Mouse (Mus musculus) heart, adult 8-10 months (tissue): Measurements from ENCODE around the gene Gm42906. TPM values are rescaled to one million over a fixed set of nuclear protein-coding genes. Genes with fewer than 3 reads are reported as not detected.
A peak's percentile ranks its signal among the peaks of the same experiment; 100 is the strongest.

Experiments
- DNase-seq: peaks from one replicate; pipeline ENCODE4 v3.0.0; 2022; ENCODE audit warnings: low spot score
- total RNA-seq, 4 experiments: library from RNA; stranded (reverse); gene quantifications; 2 replicates each; pipeline ENCODE4 v1.2.4; 2022

The Gm42906 gene
- total RNA-seq, 4 experiments from 2014 or later = 3.1 to 9.9 (median 9.5) TPM; not detected in 1

GRCm38 (mm10) chr5:151189321-151189720 lies 238.6 kb downstream of the Gm42906 start:
- DNase-seq = no peak

- DNase-seq = peak; percentile 73
These were observed 239.3 kb downstream of the Gm42906 start for GRCm38 (mm10) chr5:151188659-151189058.

- DNase-seq = no peak
These were observed 240.6 kb downstream of the Gm42906 start for GRCm38 (mm10) chr5:151187336-151187735.

- DNase-seq = no peak
These were observed 242.6 kb downstream of the Gm42906 start for GRCm38 (mm10) chr5:151185286-151185856.

GRCm38 (mm10) chr5:151183656-151184240 lies 244.2 kb downstream of the Gm42906 start:
- peak; percentile 68 for DNase-seq

- DNase-seq = peak; percentile 44
These were observed 246.7 kb downstream of the Gm42906 start for GRCm38 (mm10) chr5:151181288-151181687.

- DNase-seq = no peak
These were observed 247.7 kb downstream of the Gm42906 start for GRCm38 (mm10) chr5:151180176-151180785.

- DNase-seq = no peak
These were observed 250.8 kb downstream of the Gm42906 start for GRCm38 (mm10) chr5:151177171-151177570.

GRCm38 (mm10) chr5:151175897-151176313 lies 252.1 kb downstream of the Gm42906 start:
- no peak for DNase-seq

GRCm38 (mm10) chr5:151174485-151175460 lies 253.2 kb downstream of the Gm42906 start:
- peak; percentile 60 for DNase-seq

- DNase-seq = no peak
These were observed 254.2 kb downstream of the Gm42906 start for GRCm38 (mm10) chr5:151173774-151174173.

GRCm38 (mm10) chr5:151170168-151170750 lies 257.7 kb downstream of the Gm42906 start:
- no peak for DNase-seq

- no peak for DNase-seq
These were observed 259.8 kb downstream of the Gm42906 start for GRCm38 (mm10) chr5:151168191-151168590.

- no peak for DNase-seq
These were observed 260.3 kb downstream of the Gm42906 start for GRCm38 (mm10) chr5:151167641-151168040.

- DNase-seq = peak; percentile 70
These were observed 261.7 kb downstream of the Gm42906 start for GRCm38 (mm10) chr5:151166266-151166665.

GRCm38 (mm10) chr5:151165381-151166016 lies 262.5 kb downstream of the Gm42906 start:
- DNase-seq = no peak

GRCm38 (mm10) chr5:151164815-151165214 lies 263.1 kb downstream of the Gm42906 start:
- no peak for DNase-seq

- no peak for DNase-seq
These were observed 265.3 kb downstream of the Gm42906 start for GRCm38 (mm10) chr5:151162642-151163041.

- no peak for DNase-seq
These were observed 272.7 kb downstream of the Gm42906 start for GRCm38 (mm10) chr5:151155247-151155646.

GRCm38 (mm10) chr5:151154780-151155179 lies 273.2 kb downstream of the Gm42906 start:
- DNase-seq = peak; percentile 61

GRCm38 (mm10) chr5:151154030-151154429 lies 273.9 kb downstream of the Gm42906 start:
- DNase-seq = no peak
